Mouse (Mus musculus) ovary, postnatal 14 days (tissue): ENCODE data around the gene Itga9.

ENCODE experiments used
- DNase-seq: peaks from one replicate; pipeline ENCODE4 v3.0.0; 2022; ENCODE audit warnings: low spot score

Itga9 gene

DNA sequence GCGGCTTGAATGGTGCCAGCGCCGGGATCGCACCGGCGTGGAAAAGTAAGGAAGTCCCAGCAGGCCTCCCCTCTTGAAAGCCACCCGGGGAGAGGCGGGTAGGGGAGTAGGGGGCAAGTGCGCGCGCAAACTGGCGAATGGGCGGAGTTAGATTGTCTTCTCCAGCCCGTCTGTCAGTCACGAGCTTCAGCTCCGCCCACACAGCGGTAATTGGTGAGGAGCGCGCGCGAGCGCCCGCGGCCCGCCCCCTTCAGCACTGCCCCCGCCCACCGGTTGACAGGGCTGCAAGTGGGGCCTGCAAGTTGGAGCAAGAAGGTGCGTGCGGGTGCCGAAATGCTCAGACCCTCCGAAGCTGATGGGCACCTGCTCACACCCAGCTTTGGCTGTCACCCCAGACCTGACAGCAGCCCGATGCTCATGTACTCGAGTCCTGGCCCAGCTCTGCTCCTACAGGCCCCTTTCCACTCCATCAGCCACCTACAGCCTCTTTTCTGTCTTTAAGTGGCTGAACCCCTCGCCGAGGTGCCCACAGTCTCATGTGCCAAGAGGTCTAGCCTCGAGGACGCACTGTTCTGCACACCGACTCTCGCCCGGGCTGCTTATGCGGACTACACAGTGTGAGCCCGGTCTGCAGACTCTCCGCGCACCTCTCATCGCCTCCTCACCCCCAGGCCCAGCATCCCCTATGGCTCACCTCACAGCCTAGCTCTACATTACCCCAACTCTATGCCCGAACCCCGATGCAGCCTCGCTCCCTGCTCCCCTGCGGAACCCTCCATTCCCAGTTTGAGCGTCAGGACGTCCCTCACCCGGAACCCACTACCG lies 319.0 kb downstream of the Itga9 start:
- peak; percentile 93 for DNase-seq

DNA sequence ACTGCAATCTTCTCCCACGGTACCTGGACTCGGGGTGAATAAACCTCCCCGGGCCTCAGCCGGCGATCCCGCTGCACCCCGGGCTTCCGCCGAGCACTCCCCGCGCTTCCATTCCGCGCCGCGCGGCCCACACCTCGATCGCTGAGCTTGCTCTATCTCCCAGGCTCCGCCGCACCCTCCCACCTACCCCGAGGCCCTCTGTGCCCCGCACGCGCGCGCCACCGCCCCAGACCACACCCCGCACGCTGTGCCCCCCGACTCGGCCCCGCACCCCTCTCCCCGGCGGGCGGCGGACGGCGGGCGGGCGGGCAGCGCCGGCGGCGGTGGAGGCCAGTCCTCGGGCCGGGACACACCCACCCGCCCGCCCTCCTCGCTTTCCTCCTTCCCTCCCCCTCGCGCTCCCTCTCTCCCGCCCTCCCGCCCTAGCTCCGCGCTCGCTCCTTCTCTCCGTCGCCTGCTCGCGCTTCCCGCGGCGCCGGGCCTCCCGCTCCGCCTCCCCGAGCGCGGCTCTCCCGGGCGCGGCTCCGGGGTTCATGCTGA lies 319.7 kb downstream of the Itga9 start, which contains the start of gene Ctdspl:
TSS of gene Ctdspl (plus strand) at position 343 of the 540 bp plus-strand sequence.
- peak; percentile 29 for DNase-seq

GRCm38 (mm10) chr9:118926688-118927321 lies 320.3 kb downstream of the Itga9 start:
- peak; percentile 48 for DNase-seq

- no peak for DNase-seq
Measured at GRCm38 (mm10) chr9:118927501-118927900, 321.0 kb downstream of the Itga9 start.

GRCm38 (mm10) chr9:118928007-118928406 lies 321.5 kb downstream of the Itga9 start:
- DNase-seq: no peak

- DNase-seq: no peak
Measured at GRCm38 (mm10) chr9:118928656-118929055, 322.2 kb downstream of the Itga9 start.

DNA sequence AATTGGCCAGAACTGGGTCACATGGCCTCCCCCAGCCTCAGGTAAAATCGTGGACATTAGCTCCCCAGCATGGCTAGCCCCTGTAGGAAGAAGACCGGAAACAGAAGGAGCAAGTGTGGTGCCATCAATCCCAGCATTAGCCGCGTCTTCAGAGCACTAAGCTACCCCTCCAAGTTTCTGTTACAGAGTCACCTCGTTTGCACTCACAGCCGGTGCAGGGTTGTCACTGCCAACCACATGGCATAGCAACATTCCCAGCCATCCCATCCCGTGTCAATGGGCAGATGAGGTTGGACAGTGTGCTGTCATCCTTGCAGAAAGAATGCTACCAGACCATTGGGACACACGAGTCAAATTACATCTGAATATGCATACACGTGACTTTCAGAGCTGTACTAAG lies 324.1 kb downstream of the Itga9 start:
- no peak for DNase-seq

DNA sequence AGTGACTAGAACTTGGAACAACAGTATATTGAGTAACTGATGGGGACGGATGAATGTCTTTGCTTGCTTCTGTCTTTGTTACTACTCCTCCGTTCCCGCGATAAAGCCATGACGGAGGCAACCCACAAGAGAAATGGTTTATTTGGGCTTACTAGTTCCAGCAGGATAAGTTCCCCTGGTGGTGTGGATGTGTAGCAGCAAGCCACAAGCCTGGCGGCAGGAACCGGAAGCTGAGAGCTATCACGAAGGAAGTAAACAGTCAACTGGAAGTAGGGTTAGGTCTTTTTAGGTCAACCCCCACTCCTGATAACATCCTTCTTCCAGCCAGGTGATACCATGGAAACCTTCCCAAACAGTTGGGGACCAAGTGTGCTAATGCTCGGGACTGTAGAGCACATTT lies 327.3 kb downstream of the Itga9 start:
- DNase-seq: no peak

DNA sequence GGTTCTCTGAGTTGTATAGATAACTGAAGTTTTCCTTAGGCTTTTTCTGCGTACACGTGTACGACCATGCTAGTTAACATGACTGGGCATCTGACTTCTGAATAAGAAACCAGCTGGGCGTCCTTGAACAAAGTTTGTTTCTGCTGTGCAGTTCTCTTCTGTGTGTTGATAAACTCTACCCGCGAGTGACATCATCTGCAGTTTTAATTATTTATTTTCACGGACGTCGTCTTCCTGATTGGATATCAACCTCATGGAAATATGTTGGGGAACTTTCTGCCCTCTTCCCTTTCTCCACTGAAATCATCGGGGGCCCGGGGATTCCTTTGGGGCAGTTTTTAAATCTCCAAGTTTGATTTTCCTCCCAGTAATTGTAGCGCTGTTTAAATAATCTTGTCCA lies 327.8 kb downstream of the Itga9 start:
- DNase-seq: no peak

DNA sequence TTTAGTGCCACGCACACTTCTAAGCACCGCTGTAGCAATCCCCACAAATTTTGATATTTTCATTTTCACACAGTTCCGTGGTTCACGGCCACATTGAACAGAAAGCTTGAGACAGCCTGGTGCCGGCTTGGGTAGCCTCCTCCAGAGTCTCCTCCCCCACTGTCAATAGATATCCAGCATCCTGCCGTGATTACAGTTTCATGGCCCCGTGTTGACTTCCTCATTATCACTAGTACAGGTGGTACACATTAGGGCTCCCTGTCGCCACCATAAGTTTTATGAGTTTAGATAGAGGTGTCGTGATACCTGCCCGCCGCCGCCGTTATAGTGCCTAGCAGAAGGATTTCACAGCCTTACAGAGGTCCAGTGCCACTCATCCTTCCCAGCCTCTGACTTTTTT lies 328.6 kb downstream of the Itga9 start:
- DNase-seq: no peak

DNA sequence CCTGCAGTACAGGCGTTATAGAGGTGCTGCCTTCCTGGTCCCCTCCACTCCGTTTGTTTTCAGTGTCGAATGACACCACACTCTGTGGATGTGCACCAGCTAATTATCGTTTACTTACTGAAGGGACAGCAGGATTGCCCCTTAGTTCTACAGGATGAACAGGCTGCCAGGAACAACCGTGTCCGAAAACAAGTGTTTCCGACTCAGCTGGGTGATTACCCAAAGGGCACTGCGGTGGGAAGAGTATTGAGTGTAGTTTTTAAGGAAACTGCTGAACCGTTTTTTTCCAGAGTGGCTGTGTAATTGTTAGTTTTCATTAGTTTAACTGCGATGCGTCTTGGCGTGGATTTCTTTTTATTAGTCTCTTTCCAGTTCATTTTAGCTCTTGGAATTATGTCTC lies 329.6 kb downstream of the Itga9 start:
- no peak for DNase-seq

GRCm38 (mm10) chr9:118937515-118937914 lies 331.0 kb downstream of the Itga9 start:
- DNase-seq: no peak

- no peak for DNase-seq
Measured at GRCm38 (mm10) chr9:118939410-118939809, 332.9 kb downstream of the Itga9 start.

DNA sequence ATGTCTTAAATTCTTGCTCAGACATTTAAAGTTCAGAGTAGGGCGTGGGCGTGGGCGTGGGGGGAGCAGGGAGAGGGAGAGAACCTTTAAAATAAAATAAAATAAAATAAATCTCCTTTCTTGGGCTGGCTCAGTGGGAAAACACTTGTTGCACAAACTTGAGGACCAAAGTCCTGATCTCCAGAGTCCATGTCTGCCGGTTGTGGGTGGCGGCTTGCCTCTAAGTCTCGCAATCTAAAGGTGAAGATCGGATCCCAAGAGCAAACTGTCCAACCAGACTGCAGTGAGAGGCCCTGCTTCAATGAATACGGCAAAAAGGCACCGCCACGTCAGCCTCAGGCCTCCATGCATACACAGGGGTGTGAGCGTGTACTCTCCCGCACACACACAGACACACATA lies 333.3 kb downstream of the Itga9 start:
- no peak for DNase-seq

DNA sequence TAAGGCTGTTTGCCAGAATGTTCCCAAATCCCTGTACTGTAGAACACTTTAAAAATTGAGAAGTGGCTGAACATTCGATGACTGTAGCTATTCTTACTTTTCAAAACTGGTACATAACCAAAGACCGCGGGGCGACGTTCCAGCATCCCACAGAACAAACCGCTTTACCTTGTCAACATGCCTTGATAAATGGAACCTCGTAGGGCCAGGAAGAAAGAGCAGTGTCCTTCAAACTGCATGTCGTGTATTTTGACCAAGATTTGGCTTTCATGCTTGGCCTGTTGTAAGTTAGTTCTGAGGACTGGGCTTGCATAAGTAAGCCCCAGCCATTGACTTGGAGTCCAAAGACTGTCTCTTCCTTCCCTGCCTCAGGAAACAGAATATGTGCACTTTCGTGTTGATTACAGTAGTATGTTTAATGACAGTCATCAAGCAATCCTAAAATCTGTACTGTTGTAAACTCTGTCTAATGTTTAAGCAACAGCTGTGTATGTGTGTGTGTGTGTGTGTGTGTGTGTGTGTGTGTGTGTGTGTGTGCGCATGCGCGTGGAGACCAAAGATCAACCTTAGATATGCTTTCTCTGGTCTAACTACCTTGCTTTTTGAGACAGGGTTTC lies 334.2 kb downstream of the Itga9 start:
- DNase-seq: no peak

- DNase-seq: no peak
Measured at GRCm38 (mm10) chr9:118942030-118942429, 335.5 kb downstream of the Itga9 start.

DNA sequence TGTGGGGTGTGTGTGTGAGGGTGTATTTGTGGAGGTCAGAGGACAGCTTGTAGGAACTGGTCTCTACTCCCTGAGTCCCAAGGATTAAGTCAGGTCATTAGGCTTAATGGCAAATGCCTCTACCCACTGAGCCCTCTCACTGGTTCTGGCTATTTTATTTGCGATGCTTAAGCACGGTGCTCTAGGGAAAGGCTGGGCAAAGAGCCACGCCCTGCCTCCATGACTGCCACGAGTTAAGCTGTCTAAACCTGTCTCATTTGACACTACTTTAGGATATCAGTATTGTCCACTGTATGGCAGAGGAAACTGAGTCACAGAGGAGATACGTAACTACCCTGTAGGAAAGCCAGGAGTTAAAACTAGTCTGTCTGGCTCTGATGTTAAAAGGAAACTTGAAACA lies 337.5 kb downstream of the Itga9 start:
- no peak for DNase-seq

GRCm38 (mm10) chr9:118944388-118944787 lies 337.9 kb downstream of the Itga9 start:
- no peak for DNase-seq

DNA sequence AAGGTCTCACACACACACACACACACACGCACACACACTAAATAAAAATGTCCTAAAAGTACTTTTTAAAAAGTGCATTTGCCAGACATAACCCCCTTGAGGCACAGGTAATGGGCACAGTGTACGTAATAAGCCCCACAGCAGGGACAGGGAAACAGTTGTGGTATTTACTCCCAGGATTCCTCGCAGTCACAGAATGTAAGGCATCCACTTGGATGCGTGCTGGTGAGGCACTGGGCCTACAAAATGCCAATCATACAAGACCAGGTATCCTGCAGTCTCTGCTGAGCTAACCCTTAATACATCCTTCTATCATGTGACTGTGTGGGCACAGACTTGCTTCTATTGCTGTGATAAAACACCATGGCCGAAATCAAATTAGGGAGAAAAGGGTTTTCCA lies 342.0 kb downstream of the Itga9 start:
- DNase-seq: no peak

- no peak for DNase-seq
Measured at GRCm38 (mm10) chr9:118949124-118949523, 342.6 kb downstream of the Itga9 start.

- no peak for DNase-seq
Measured at GRCm38 (mm10) chr9:118949654-118950053, 343.2 kb downstream of the Itga9 start.

DNA sequence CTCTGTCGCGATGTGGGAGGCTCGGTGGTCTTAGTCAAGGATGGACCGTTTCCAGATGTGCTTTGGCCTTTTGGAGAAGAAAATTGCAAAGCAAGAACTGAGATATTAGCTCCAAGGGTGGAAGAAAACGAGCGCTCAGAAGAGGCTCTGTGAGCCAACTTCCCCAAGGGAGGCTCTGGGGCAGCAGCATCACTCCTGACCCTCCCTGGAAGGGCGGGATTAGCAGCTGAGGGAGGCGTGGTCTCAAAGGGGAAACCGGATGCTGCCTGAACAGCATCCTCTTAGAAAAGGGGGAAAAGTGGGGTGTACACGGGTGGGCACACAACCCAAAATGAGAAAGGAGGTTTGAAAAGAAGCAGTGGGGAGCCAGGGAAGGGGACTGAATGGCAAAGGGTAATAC lies 343.6 kb downstream of the Itga9 start:
- DNase-seq: no peak
